Mouse (Mus musculus): ENCODE data around the gene Efna4. TPM values are rescaled to one million over a fixed set of nuclear protein-coding genes. Genes with fewer than 3 reads are reported as not detected.
A peak's percentile ranks its signal among the peaks of the same experiment; 100 is the strongest.

Gene Efna4
- polyA plus RNA-seq, 1 experiment from 2014 or later = 16.0 TPM

DNA sequence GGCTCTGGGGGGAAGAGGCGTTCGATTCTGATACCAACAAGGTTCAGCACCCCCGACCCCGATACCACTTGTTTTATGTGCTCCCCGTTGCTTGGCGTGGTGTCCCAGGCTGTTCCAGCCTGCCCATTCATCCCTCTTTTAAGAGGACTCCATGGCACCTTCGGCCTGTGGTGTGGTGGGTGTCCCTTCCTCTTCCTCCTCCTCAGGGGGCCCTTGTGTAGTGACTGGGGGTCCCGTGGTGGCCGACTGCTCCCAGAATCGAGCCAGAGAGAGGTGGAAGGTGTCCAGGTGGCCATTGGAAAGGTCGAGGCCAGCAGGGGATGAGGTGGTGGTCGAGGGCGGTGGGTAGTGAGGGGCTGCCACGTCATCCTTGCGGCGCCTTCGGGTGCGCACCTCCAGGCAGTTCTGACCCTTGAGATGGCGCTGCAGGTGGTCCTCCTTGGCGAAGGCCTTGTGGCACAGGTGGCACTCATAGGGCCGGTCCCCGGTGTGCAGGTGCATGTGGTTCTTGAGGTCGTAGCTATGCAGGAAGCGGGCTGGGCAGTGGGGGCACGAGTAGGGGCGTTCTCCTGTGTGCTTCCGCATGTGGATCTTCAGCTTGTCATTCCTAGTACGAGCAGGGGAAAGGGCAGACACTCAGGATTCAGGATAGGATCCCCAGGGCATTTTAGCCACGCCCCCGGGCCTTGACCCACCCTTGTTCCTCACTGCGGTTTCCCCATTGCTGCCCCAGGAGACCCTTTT is 41.7 kb upstream of the Efna4 start:
- no peaks in the 10 kb centered on the region for H3K9me3 ChIP-seq (replicated peaks)
- peaks cover 11% of the 10 kb centered on the region for H3K4me1 ChIP-seq
- 90% methylated on average over 31 of the region's 31 CpGs for WGBS
- H3K4me2 ChIP-seq = no peak overlapping the region
- no peak overlapping the region for H3K9ac ChIP-seq
- no peak overlapping the region for H3K4me3 ChIP-seq
- no peak overlapping the region for H3K27ac ChIP-seq
- no peaks in the 10 kb centered on the region for H3K27me3 ChIP-seq
- H3K36me3 ChIP-seq (ENCODE audit: poor library complexity, severe bottlenecking) = no peaks in the 10 kb centered on the region
- no peak for ATAC-seq

GRCm38 (mm10) chr3:89378394-89379067 is 40.7 kb upstream of the Efna4 start:
- WGBS = under 1% methylated on average over 27 of the region's 29 CpGs
- no peaks in the 10 kb centered on the region for H3K27me3 ChIP-seq
- ATAC-seq = peak; percentile 90
- H3K36me3 ChIP-seq (ENCODE audit: poor library complexity, severe bottlenecking) = no peaks in the 10 kb centered on the region
- H3K4me1 ChIP-seq = peaks cover 10% of the 10 kb centered on the region
- H3K4me2 ChIP-seq = peak overlapping the region; percentile 85
- peak overlapping the region; percentile 78 for H3K9ac ChIP-seq
- H3K4me3 ChIP-seq = peak overlapping the region; percentile 59
- no peaks in the 10 kb centered on the region for H3K9me3 ChIP-seq (replicated peaks)
- H3K27ac ChIP-seq = no peak overlapping the region

DNA sequence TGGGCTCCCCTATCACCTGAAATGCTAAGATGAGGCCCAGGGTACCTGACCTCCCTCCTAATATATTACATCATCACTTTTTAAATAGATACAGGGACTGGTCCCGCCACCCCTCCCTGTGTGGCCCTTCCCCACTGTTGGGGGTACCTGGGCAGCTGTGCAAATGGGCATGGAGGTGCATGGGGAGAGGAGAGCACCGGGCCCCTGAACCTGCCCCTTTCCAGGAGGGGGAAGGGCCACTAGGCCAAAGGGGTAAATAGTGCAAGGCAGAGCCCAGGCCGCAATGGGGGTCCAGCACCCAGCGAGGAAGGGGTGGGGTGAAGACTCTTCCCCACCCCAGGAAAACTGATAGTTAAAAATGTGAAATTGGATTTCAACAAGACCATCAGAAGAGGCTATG is 40.0 kb upstream of the Efna4 start:
- WGBS = 78% methylated on average over 4 of the region's 4 CpGs
- peak overlapping the region; percentile 85 for H3K4me2 ChIP-seq
- H3K9me3 ChIP-seq (replicated peaks) = no peaks in the 10 kb centered on the region
- no peaks in the 10 kb centered on the region for H3K27me3 ChIP-seq
- H3K4me3 ChIP-seq = no peak overlapping the region
- H3K9ac ChIP-seq = no peak overlapping the region
- H3K4me1 ChIP-seq = peaks cover 10% of the 10 kb centered on the region
- no peaks in the 10 kb centered on the region for H3K36me3 ChIP-seq (ENCODE audit: poor library complexity, severe bottlenecking)
- no peak for ATAC-seq
- H3K27ac ChIP-seq = no peak overlapping the region

- Histone ChIP-seq H3K4me1 (peaks cover 6% of the 10 kb centered on the region), H3K4me2 (no peak overlapping the region), H3K36me3 (ENCODE audit: poor library complexity, severe bottlenecking) (no peaks in the 10 kb centered on the region), H3K9me3 (replicated peaks) (no peaks in the 10 kb centered on the region), H3K4me3 (no peak overlapping the region), H3K9ac (no peak overlapping the region), H3K27ac (no peak overlapping the region), H3K27me3 (no peaks in the 10 kb centered on the region)
- ATAC-seq = no peak
- WGBS = 50% methylated on average over 5 of the region's 5 CpGs
Observed at GRCm38 (mm10) chr3:89373581-89374231, 35.9 kb upstream of the Efna4 start.

- no peak for ATAC-seq
- Histone ChIP-seq H3K27ac (no peak overlapping the region), H3K27me3 (0 out of 2 replicates have a peak, but pooled peaks cover 5% of the 10 kb centered on the region), H3K36me3 (ENCODE audit: poor library complexity, severe bottlenecking) (no peaks in the 10 kb centered on the region), H3K9ac (no peak overlapping the region), H3K4me3 (no peak overlapping the region), H3K4me1 (no peaks in the 10 kb centered on the region), H3K4me2 (no peak overlapping the region), H3K9me3 (replicated peaks) (no peaks in the 10 kb centered on the region)
- 82% methylated on average over 11 of the region's 11 CpGs for WGBS
Observed at GRCm38 (mm10) chr3:89367338-89367737, 29.5 kb upstream of the Efna4 start.

DNA sequence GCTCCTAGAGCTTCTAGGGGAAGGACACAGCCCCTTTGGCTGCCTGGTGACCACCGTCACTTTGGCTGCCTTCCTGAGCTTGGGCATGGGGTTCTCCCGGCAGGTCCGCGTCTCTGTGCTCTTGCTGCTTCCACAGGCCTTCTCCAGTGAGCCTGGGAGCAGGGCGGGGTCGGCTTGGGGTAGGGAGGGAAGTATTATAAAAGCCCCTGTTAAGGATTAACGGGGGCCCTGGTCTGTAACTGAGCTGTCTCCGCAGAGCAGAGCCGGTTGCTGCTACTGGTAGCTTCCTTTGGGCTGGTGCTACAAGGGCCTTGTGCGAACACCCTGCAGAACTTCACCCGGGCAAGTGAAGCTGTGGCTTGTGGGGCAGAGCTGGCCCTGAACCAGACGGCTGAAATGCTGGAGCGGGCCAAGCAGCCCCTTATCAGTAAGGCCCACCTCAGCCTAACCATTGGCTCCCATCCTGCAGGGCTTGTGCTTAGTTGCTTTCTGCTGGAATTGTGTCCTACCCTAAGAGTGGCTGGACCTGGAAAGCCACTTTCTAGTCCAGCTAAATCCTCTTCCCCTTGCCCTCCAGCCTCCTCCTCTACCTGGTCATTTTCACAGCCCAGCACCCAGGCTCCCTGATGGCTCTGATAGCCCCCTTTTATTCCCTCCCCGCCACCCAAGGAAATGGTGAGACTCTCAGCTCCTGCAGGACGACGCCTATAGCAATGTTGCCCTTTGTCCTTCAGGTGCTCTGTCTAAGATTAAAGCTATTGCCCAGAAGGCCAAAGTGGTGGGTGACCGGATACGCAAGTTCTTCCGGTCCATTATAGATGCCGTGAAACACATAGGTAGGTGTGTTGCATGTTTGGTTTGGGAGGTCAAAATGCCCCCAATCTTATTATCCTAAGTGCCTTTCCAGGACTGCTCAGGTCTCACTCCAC is 27.9 kb upstream of the Efna4 start:
- ATAC-seq = no peak
- WGBS = 75% methylated on average over 20 of the region's 20 CpGs
- no peaks in the 10 kb centered on the region for H3K9me3 ChIP-seq (replicated peaks)
- 0 out of 2 replicates have a peak, but pooled peaks cover 5% of the 10 kb centered on the region for H3K27me3 ChIP-seq
- no peak overlapping the region for H3K9ac ChIP-seq
- H3K36me3 ChIP-seq (ENCODE audit: poor library complexity, severe bottlenecking) = no peaks in the 10 kb centered on the region
- no peaks in the 10 kb centered on the region for H3K4me1 ChIP-seq
- H3K27ac ChIP-seq = no peak overlapping the region
- H3K4me2 ChIP-seq = no peak overlapping the region
- H3K4me3 ChIP-seq = no peak overlapping the region

GRCm38 (mm10) chr3:89365153-89365485 is 27.3 kb upstream of the Efna4 start, which contains the start of gene Dcst1:
Dcst1 (minus strand) TSS chr3:89365253.
- 0 out of 2 replicates have a peak, but pooled peaks cover 5% of the 10 kb centered on the region for H3K27me3 ChIP-seq
- H3K4me3 ChIP-seq = no peak within 1 kb of the TSS
- no peaks in the 10 kb centered on the region for H3K9me3 ChIP-seq (replicated peaks)
- H3K9ac ChIP-seq = 0 out of 2 replicates have a peak within 1 kb of the TSS, but pooled peaks have one; percentile 34
- H3K4me2 ChIP-seq = no peak within 1 kb of the TSS
- ATAC-seq = no peak
- WGBS = 80% methylated on average over 11 of the region's 11 CpGs
- H3K36me3 ChIP-seq (ENCODE audit: poor library complexity, severe bottlenecking) = no peaks in the 10 kb centered on the region
- no peak within 1 kb of the TSS for H3K27ac ChIP-seq
- no peaks in the 10 kb centered on the region for H3K4me1 ChIP-seq

DNA sequence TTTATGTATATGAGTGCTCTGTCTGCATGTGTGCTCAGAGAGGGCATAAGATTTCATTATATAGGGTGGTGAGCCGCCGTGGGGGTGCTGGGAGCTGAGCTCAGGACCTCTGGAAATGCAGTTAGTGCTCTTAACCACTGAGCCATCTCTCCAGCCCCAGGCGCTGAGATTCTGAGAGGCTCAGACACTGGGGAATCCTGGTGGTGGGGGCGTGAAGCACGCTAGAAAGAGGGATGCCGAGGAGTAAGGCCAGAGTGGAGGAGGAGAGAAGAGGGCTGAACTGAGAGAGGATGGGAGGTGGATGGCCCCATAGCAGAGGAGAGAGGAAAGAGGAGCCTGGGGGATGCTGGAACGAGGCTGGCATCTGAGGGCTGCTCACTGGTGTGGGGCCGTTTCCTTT is 26.8 kb upstream of the Efna4 start:
- 57% methylated on average over 8 of the region's 8 CpGs for WGBS
- H3K27me3 ChIP-seq = 0 out of 2 replicates have a peak, but pooled peaks cover 5% of the 10 kb centered on the region
- 0 out of 2 replicates have a peak overlapping the region, but pooled peaks have one; percentile 34 for H3K9ac ChIP-seq
- no peak overlapping the region for H3K4me3 ChIP-seq
- H3K27ac ChIP-seq = no peak overlapping the region
- no peaks in the 10 kb centered on the region for H3K4me1 ChIP-seq
- H3K36me3 ChIP-seq (ENCODE audit: poor library complexity, severe bottlenecking) = no peaks in the 10 kb centered on the region
- H3K9me3 ChIP-seq (replicated peaks) = no peaks in the 10 kb centered on the region
- no peak for ATAC-seq
- H3K4me2 ChIP-seq = no peak overlapping the region

DNA sequence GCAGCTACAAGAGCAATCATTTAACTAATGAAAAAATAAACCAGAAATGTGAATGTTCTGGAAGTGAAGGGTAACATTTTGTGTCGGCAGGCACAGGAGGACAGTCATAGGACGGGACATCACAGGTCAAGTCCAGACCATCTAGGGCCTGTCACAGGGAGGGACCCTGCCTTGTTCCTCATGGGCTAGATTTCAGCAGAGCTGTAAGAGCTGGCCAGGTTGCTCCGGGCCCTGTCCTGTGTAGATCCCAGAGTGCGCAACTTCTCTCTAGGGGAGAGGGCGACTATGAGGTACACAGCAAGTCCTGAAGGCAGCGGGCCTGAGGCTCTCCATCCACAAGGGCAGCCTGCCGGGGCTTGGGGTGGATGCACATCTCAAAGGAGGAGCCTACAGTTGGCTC is 23.8 kb upstream of the Efna4 start, which contains the start of gene Dcst2:
Gene Dcst2 (plus strand): TSS at position 301 of the 400 bp plus-strand sequence.
- WGBS = 83% methylated on average over 7 of the region's 7 CpGs
- Histone ChIP-seq H3K4me2 (no peak within 1 kb of the TSS), H3K9ac (no peak within 1 kb of the TSS), H3K27me3 (0 out of 2 replicates have a peak, but pooled peaks cover 5% of the 10 kb centered on the region), H3K9me3 (replicated peaks) (no peaks in the 10 kb centered on the region), H3K4me3 (no peak within 1 kb of the TSS), H3K27ac (no peak within 1 kb of the TSS), H3K36me3 (ENCODE audit: poor library complexity, severe bottlenecking) (no peaks in the 10 kb centered on the region), H3K4me1 (no peaks in the 10 kb centered on the region)
- ATAC-seq = no peak

GRCm38 (mm10) chr3:89360237-89360636 is 22.4 kb upstream of the Efna4 start:
- Histone ChIP-seq H3K27me3 (0 out of 2 replicates have a peak, but pooled peaks cover 11% of the 10 kb centered on the region), H3K27ac (no peak overlapping the region), H3K4me2 (no peak overlapping the region), H3K4me1 (no peaks in the 10 kb centered on the region), H3K9ac (no peak overlapping the region), H3K9me3 (replicated peaks) (no peaks in the 10 kb centered on the region), H3K4me3 (no peak overlapping the region), H3K36me3 (ENCODE audit: poor library complexity, severe bottlenecking) (no peaks in the 10 kb centered on the region)
- no peak for ATAC-seq
- 76% methylated on average over 3 of the region's 3 CpGs for WGBS

- Histone ChIP-seq H3K27me3 (0 out of 2 replicates have a peak, but pooled peaks cover 9% of the 10 kb centered on the region), H3K4me1 (0 out of 2 replicates have a peak, but pooled peaks cover 2% of the 10 kb centered on the region), H3K36me3 (ENCODE audit: poor library complexity, severe bottlenecking) (no peaks in the 10 kb centered on the region), H3K4me2 (no peak overlapping the region), H3K27ac (no peak overlapping the region), H3K9ac (no peak overlapping the region), H3K9me3 (replicated peaks) (no peaks in the 10 kb centered on the region), H3K4me3 (no peak overlapping the region)
- no peak for ATAC-seq
- 80% methylated on average over 6 of the region's 6 CpGs for WGBS
Observed at GRCm38 (mm10) chr3:89359630-89360029, 21.8 kb upstream of the Efna4 start.

Measured in forebrain, embryonic 13.5 days (tissue).